Mouse (Mus musculus) midbrain, postnatal 0 days (tissue): Measurements from ENCODE around the gene Baz1b. TPM values are rescaled to one million over a fixed set of nuclear protein-coding genes. Genes with fewer than 3 reads are reported as not detected.

ENCODE experiments used
- ATAC-seq: fragments of 200-750 bp; cut with Nextera tagmentation; 2 replicates; pipeline ENCODE4 v1.8.0; 2017; ENCODE audit warnings: moderate number of reproducible peaks, mild to moderate bottlenecking, moderate TSS enrichment, moderate library complexity; ENCODE audit not compliant: low FRiP score
- DNase-seq: peaks from one replicate; pipeline ENCODE4 v3.0.0-alpha.2; 2015; ENCODE audit warnings: low spot score
- H3K27ac ChIP-seq: fragments of 300-500 bp; sonication (generic); 2 replicates; pipeline ENCODE4 v1.5.1; 2014; ENCODE audit warnings: low read depth, mild to moderate bottlenecking, low read length, mixed read lengths
- H3K27me3 ChIP-seq: fragments of 300-500 bp; sonication (generic); 2 replicates; pipeline ENCODE4 v1.6.1; 2014; ENCODE audit warnings: low read length, control low read depth, mixed read lengths; ENCODE audit not compliant: insufficient read depth
- H3K36me3 ChIP-seq: fragments of 300-500 bp; sonication (generic); 2 replicates; pipeline ENCODE4 v1.6.1; 2014; ENCODE audit warnings: low read length, control low read depth, mixed read lengths; ENCODE audit not compliant: insufficient read depth
- H3K4me1 ChIP-seq: fragments of 300-500 bp; sonication (generic); 2 replicates; pipeline ENCODE4 v1.6.1; 2014; ENCODE audit warnings: mild to moderate bottlenecking, control low read depth, antibody characterized with exemption, low read length, mixed read lengths; ENCODE audit not compliant: insufficient read depth
- H3K4me2 ChIP-seq: fragments of 300-500 bp; sonication (generic); 2 replicates; pipeline ENCODE4 v1.6.1; 2014; ENCODE audit warnings: low read depth, mild to moderate bottlenecking, low read length, mixed read lengths; ENCODE audit not compliant: poor library complexity, severe bottlenecking
- H3K4me3 ChIP-seq: fragments of 300-500 bp; sonication (generic); 2 replicates; pipeline ENCODE4 v1.5.1; 2014; ENCODE audit warnings: low read depth, mild to moderate bottlenecking, low read length, moderate library complexity
- H3K9ac ChIP-seq: fragments of 300-500 bp; sonication (generic); replicated peaks from 2 replicates; pipeline ENCODE4 v1.6.1; 2014; ENCODE audit warnings: mild to moderate bottlenecking, low read length, moderate library complexity, mixed read lengths; ENCODE audit not compliant: poor library complexity, severe bottlenecking
- H3K9me3 ChIP-seq: fragments of 300-500 bp; sonication (generic); 2 replicates; pipeline ENCODE4 v1.6.1; 2016; ENCODE audit warnings: low read length, control low read depth
- CTCF ChIP-seq: IDR thresholded peaks from 2 replicates; pipeline ENCODE4 v1.5.1; 2016; ENCODE audit warnings: antibody characterized with exemption, mild to moderate bottlenecking
- WGBS: fragments of 180-500 bp; shearing (Covaris S2); extraction: QIAGEN DNeasy Blood & Tissue Kit; methylation state at CpG from one replicate; pipeline ENCODE4 v1.1.7; 2014; 5-methylcytosine and 5-hydroxymethylcytosine counted together
- polyA plus RNA-seq: library from polyadenylated mRNA; unstranded; fragments of >200 nt; fragmentation: Nextera tagmentation; extraction: Ambion mirVana; gene quantifications from 2 replicates; pipeline ENCODE4 v1.2.1, GENCODE M21; 2015
- total RNA-seq: library from RNA; depleted of rRNA; stranded (reverse); fragments of >200 nt; gene quantifications from 2 replicates; pipeline ENCODE4 v1.2.3, GENCODE M21; 2014

Gene Baz1b
- total and polyA plus RNA-seq, 2 experiments from 2014 or later = 12.5 to 33.4 TPM

GRCm38 (mm10) chr5:135242608-135243007 is 55.5 kb downstream of the Baz1b start:
- Histone ChIP-seq H3K27ac (no peak overlapping the region), H3K27me3 (no peaks in the 10 kb centered on the region), H3K4me3 (no peak overlapping the region), H3K36me3 (peaks cover 64% of the 10 kb centered on the region), H3K4me1 (no peaks in the 10 kb centered on the region; the same call in 1 of the 2 replicates), H3K9me3 (no peaks in the 10 kb centered on the region), H3K9ac (no peak overlapping the region), H3K4me2 (no peak overlapping the region)
- DNase-seq (no peak), ATAC-seq (no peak)
- no peak for TF ChIP-seq CTCF
- WGBS = 86% methylated on average over 3 of the region's 3 CpGs

- DNase-seq (no peak), ATAC-seq (no peak)
- Histone ChIP-seq H3K9me3 (no peaks in the 10 kb centered on the region), H3K4me3 (no peak overlapping the region), H3K36me3 (peaks cover 58% of the 10 kb centered on the region), H3K27me3 (no peaks in the 10 kb centered on the region), H3K27ac (no peak overlapping the region), H3K4me1 (no peaks in the 10 kb centered on the region; the same call in 1 of the 2 replicates), H3K9ac (no peak overlapping the region), H3K4me2 (no peak overlapping the region)
- TF ChIP-seq CTCF = no peak
- 87% methylated on average over 1 of the region's 1 CpGs for WGBS
Observed at GRCm38 (mm10) chr5:135243166-135243565, 56.1 kb downstream of the Baz1b start.

GRCm38 (mm10) chr5:135246531-135246930 is 59.5 kb downstream of the Baz1b start:
- Histone ChIP-seq H3K9me3 (no peaks in the 10 kb centered on the region), H3K27ac (no peak overlapping the region), H3K27me3 (0 out of 2 replicates have a peak, but pooled peaks cover 8% of the 10 kb centered on the region), H3K9ac (no peak overlapping the region), H3K4me1 (peaks cover 7% of the 10 kb centered on the region; the same call in 1 of the 2 replicates), H3K4me2 (no peak overlapping the region), H3K36me3 (peaks cover 31% of the 10 kb centered on the region), H3K4me3 (no peak overlapping the region)
- ATAC-seq (no peak), DNase-seq (no peak)
- 52% methylated on average over 4 of the region's 4 CpGs for WGBS
- no peak for TF ChIP-seq CTCF

GRCm38 (mm10) chr5:135247337-135247736 is 60.3 kb downstream of the Baz1b start:
- WGBS = 67% methylated on average over 9 of the region's 9 CpGs
- Histone ChIP-seq H3K4me1 (peaks cover 7% of the 10 kb centered on the region; the same call in 1 of the 2 replicates), H3K4me2 (peak overlapping the region; percentile 19), H3K9me3 (no peaks in the 10 kb centered on the region), H3K4me3 (no peak overlapping the region), H3K27ac (no peak overlapping the region), H3K36me3 (peaks cover 23% of the 10 kb centered on the region), H3K9ac (no peak overlapping the region), H3K27me3 (0 out of 2 replicates have a peak, but pooled peaks cover 8% of the 10 kb centered on the region)
- DNase-seq (no peak), ATAC-seq (no peak)
- TF ChIP-seq CTCF = no peak

- H3K4me3 ChIP-seq = peak overlapping the region; percentile 64
- peak overlapping the region; percentile 71 for H3K4me2 ChIP-seq
- no peak overlapping the region for H3K27ac ChIP-seq
- no peak for TF ChIP-seq CTCF
- 71% methylated on average over 16 of the region's 16 CpGs for WGBS
- 0 out of 2 replicates have a peak, but pooled peaks cover 8% of the 10 kb centered on the region for H3K27me3 ChIP-seq
- peaks cover 7% of the 10 kb centered on the region; the same call in 1 of the 2 replicates for H3K4me1 ChIP-seq
- no peak for DNase-seq
- H3K36me3 ChIP-seq = peaks cover 10% of the 10 kb centered on the region
- no peaks in the 10 kb centered on the region for H3K9me3 ChIP-seq
- no peak for ATAC-seq
- H3K9ac ChIP-seq = no peak overlapping the region
Observed at GRCm38 (mm10) chr5:135248956-135249676, 62.1 kb downstream of the Baz1b start.
